Mouse (Mus musculus): Measurements from ENCODE around the gene Gna14.

Gene Gna14

GRCm38 (mm10) chr19:16435531-16436231, at the start of gene Gna14:
Gene Gna14, plus strand, starts transcription at chr19:16435762.
- DNase-seq, result peak; percentile 80 to 82

- no peak for DNase-seq
Measured at GRCm38 (mm10) chr19:16386514-16386913, 49.0 kb upstream of the Gna14 start.

- peak in 1 of 2 experiments; percentile 31 for DNase-seq
Measured at GRCm38 (mm10) chr19:16390192-16390795, 45.3 kb upstream of the Gna14 start.

- no peak for DNase-seq
Measured at GRCm38 (mm10) chr19:16394381-16394780, 41.2 kb upstream of the Gna14 start.

GRCm38 (mm10) chr19:16403101-16403500, 32.5 kb upstream of the Gna14 start:
- no peak for DNase-seq

- no peak for DNase-seq
Measured at GRCm38 (mm10) chr19:16407727-16408126, 27.8 kb upstream of the Gna14 start.

GRCm38 (mm10) chr19:16411302-16411701, 24.3 kb upstream of the Gna14 start:
- DNase-seq, result no peak

- DNase-seq, result no peak
Measured at GRCm38 (mm10) chr19:16418086-16418663, 17.4 kb upstream of the Gna14 start.

GRCm38 (mm10) chr19:16425596-16425995, 10.0 kb upstream of the Gna14 start:
- DNase-seq, result no peak

- DNase-seq, result no peak
Measured at GRCm38 (mm10) chr19:16431368-16431767, 4.2 kb upstream of the Gna14 start.

GRCm38 (mm10) chr19:16434879-16435278, 683 bp upstream of the Gna14 start:
- DNase-seq, result peak in 1 of 2 experiments; percentile 12

- DNase-seq, result peak; percentile 26 to 42
Measured at GRCm38 (mm10) chr19:16436335-16437169, 990 bp downstream of the Gna14 start.

- DNase-seq, result no peak
Measured at GRCm38 (mm10) chr19:16437170-16437483, 1.6 kb downstream of the Gna14 start.

GRCm38 (mm10) chr19:16437906-16438305, 2.3 kb downstream of the Gna14 start:
- no peak for DNase-seq

GRCm38 (mm10) chr19:16439278-16439677, 3.7 kb downstream of the Gna14 start:
- DNase-seq, result peak; percentile 24 to 27

GRCm38 (mm10) chr19:16439834-16440233, 4.3 kb downstream of the Gna14 start:
- DNase-seq, result no peak

GRCm38 (mm10) chr19:16441329-16441728, 5.8 kb downstream of the Gna14 start:
- DNase-seq, result no peak

GRCm38 (mm10) chr19:16443335-16443734, 7.8 kb downstream of the Gna14 start:
- no peak for DNase-seq

- DNase-seq, result no peak
Measured at GRCm38 (mm10) chr19:16446612-16447011, 11.1 kb downstream of the Gna14 start.

GRCm38 (mm10) chr19:16447832-16448621, 12.5 kb downstream of the Gna14 start:
- peak; percentile 53 to 57 for DNase-seq

GRCm38 (mm10) chr19:16448796-16449195, 13.2 kb downstream of the Gna14 start:
- no peak for DNase-seq

- DNase-seq, result no peak
Measured at GRCm38 (mm10) chr19:16450824-16451223, 15.3 kb downstream of the Gna14 start.

GRCm38 (mm10) chr19:16456181-16456580, 20.6 kb downstream of the Gna14 start:
- DNase-seq, result no peak

Measured in cerebellum, postnatal 10 days (tissue).